Mouse (Mus musculus) mesoderm, embryonic 11.5 days (tissue): ENCODE data around the gene Rac3.
"Not testable (repeated sequence)": the region's sequence is repeated elsewhere in the genome, so short reads cannot be mapped to it uniquely, and the experiment has no call there.

Experiments
- DNase-seq: peaks from one replicate; pipeline ENCODE4 v3.0.0-alpha.2; 2012; ENCODE audit warnings: low read depth, low spot score

Rac3 gene

DNA sequence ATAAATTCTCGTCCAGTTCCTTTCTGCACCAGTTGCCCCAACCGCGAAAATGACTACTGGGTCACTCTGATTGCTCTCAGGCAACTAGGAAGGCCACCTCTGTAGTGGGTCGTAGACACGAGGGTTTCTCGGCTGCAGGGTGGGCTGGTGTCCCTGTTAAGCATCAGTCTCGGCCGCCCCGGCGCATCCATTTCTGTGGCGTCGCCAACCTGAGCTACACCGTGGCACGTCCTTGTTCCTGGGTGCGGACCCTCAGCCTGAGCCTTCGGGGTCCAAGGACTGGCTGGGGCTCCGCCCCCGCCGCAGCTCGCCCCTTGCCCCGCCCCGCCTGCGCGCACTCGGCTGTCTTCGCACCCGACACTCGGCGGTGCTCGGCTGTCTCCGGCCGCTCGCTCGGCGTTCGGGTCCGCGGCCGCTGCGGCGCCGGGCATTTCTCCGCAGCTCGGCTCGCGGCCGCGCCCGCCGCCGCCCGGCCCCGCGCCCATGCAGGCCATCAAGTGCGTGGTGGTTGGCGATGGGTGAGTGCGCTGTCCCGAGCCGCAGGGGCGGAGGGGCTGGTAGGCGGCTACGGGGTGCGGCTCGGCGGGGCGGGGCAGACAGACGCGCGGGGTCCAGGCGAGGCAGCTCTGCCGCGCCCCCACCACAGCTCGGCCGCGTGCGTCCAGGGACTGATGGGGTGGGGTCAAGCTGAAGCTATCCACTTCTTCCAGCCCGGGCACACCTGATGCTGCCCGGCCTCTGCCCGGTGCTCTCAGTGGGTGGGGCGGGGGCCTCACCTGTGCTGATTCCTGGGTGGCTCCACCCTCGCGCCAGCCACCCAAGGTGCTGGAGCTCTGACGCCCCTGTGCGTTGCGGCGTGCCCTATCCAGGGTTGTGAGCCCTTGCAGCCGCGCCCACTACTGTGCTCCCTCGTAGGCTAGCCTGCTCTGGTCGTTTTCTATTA lies at the start of gene Rac3:
Gene Rac3, plus strand, starts transcription at position 347 of the 943 bp plus-strand sequence.
- DNase-seq = peak; percentile 80

DNA sequence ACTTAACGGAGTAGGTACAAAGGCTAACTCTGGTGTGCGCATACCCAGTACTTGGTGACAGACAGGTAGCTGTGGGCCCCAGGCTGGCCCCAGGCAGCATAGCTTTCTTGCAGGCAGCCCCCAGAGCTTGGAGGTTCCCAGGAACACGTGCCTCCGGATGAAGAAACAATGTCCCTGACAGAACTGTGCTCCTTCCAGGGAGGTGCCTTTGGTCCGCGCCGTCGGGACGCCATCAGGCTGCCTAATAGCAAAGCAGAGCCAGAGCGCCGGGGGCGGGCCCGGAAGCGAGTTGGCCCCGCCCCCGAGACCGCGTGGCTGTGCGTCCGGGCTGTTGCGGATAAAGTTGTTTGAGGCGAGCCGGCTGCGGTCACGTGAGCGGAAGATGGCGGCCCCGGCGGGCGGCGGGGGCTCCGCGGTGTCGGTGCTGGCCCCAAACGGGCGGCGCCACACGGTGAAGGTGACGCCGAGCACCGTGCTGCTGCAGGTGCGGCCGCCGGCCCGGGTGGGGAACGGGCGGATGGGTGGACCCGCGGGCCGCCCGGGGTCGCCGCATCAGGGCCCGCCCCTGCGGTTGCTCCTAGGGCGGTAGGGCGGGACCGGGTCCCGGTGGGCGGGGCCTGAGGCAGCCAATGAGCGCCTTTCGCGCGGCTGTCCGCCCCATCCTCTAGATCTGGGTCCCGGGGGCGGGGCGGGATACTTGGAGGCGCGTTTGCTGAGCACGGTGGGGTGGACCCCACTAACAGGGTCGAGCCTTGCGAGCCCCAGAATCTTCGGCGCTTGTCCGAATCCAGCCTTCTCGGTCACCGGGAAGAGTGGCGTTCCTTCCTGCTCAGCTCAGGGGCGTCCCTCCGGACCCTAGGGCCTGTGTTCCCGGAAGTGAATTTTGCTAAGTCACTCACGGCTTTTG lies 48.3 kb upstream of the Rac3 start, which contains the start of gene Aspscr1:
Gene Aspscr1, plus strand, starts transcription at position 287 of the 907 bp plus-strand sequence.
- peak; percentile 95 for DNase-seq

DNA sequence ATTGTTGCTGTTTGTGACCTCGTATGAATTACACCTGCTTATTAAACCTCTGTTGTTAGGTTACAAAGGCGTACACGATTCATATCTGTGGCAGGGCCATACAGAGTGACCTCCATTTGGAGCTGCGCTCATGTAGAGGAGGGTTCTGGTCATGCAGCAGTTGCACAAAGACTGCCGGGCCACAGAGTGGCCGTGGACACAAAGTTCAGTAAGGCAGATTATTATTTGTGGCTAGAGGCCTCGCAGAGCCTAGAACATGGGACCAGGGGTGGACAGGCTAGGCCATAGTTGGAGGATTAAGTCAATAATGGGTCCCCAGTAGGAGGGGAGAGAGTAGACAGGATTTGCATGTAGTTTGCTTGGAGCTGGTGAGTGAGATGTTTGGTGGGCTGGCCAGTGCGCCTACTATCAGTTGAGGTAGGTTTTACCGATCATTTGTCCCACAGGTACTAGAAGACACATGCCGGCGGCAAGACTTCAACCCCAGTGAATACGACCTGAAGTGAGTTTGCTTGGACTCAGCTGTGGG lies 47.6 kb upstream of the Rac3 start:
- DNase-seq = no peak

DNA sequence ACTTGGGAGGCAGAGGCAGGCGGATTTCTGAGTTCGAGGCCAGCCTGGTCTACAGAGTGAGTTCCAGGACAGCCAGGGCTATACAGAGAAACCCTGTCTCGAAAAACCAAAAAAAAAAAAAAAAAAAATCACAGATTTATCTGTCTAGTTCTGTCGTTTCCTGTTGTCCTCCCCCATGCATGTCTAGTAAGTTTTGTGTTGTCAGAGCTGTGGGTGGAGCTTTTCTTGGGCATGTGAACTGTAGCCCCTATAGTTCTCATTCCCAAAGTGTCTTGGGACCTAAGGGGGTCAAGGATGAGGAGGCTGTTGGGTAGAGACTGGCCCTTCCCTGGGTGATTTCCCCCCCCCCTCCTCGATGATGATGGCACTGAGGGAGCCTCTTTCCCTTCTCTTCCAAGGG lies 45.4 kb upstream of the Rac3 start:
- not testable (repeated sequence) for DNase-seq

GRCm38 (mm10) chr11:120676951-120677350 lies 44.3 kb upstream of the Rac3 start:
- no peak for DNase-seq

DNA sequence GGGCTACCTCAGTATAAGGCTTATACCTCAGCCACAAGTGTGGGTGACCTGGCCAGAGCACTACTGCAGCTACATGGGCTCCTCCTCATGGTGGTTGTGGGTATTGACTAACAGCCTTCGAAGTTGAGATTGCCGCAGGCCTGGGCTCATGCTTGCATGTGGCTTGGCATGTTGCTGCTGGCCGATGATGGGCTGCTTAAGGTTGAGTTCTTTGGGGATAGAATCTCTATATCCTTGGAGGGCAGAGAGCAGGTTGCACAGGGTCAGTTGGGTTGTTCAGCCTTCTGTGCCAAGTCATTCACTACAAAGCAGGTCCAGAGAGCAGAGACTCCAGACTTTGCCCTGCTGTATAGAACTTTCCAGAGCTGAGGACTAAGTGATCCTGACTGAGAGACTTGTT lies 41.4 kb upstream of the Rac3 start:
- no peak for DNase-seq

DNA sequence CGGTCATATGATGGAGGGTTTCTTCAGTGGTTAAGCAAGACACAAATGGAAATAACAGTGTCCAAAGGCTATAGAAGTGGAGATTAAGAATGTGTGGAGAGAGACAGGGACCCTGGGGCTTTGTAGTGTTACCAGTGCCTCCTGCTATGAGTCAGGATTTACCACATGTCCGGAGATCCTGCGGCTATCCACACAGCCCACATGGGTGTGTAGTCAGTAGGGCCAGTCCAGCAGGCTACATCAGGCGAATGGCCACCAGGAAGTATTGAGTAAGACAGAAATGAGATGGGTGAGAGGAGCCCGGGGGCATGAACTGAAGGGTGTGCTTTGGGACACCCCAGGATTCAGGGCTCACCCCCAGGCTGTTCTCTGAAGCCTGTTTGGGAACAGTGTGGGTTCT lies 38.6 kb upstream of the Rac3 start:
- no peak for DNase-seq

GRCm38 (mm10) chr11:120683536-120683935 lies 37.7 kb upstream of the Rac3 start:
- no peak for DNase-seq

- DNase-seq = no peak
Observed at GRCm38 (mm10) chr11:120684086-120684485, 37.2 kb upstream of the Rac3 start.

DNA sequence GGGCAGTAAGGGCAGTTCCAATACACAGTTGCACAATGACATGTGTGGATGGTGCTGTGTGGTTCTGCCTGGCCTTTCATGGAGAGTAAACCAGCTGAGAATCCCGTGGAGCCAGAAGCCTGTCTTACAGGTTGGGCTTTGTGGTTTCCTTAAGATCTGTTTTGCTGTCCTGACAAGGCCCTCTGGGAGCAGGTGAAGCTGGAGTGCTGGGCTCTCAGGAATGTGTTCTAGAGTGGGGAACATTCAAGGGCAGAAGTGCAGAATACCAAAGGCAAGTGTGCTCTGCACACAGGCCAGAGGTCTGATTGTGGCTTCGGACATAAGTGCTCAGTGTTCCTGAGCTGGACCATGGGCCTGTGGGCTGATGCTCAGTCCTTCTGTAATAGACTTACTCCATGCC lies 36.6 kb upstream of the Rac3 start:
- DNase-seq = no peak

DNA sequence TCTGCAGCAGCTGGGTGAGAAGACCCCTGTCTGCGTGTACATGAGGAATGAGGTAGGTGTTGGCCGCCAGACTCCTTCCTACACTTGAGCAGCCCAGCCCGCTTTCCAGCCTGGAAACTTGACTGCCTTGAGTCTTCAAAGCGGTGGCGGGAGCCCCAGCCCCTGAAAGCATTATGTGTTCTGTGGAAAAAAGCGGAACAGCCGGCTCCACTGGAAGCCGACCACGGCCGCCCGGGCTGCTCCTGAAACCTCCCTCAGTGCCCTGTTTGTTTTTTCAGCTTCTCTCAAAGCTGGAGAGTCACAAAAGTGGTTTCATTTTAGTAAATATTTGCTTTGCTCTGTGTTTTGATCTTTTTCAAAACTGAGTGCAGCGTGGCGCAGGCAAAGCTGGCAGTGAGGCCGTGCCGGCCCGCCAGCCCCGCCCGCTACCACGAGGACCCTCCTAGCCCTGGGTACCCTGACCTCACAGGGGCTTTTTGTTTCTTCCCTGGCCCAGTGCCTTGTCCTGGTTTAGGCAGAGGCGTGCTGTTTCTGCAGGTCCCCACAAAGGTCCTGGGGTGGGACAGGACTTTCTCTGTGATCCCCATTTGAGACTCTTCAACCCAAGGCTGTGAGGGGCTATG lies 34.5 kb upstream of the Rac3 start:
- no peak for DNase-seq

- no peak for DNase-seq
Observed at GRCm38 (mm10) chr11:120689365-120689764, 31.9 kb upstream of the Rac3 start.

DNA sequence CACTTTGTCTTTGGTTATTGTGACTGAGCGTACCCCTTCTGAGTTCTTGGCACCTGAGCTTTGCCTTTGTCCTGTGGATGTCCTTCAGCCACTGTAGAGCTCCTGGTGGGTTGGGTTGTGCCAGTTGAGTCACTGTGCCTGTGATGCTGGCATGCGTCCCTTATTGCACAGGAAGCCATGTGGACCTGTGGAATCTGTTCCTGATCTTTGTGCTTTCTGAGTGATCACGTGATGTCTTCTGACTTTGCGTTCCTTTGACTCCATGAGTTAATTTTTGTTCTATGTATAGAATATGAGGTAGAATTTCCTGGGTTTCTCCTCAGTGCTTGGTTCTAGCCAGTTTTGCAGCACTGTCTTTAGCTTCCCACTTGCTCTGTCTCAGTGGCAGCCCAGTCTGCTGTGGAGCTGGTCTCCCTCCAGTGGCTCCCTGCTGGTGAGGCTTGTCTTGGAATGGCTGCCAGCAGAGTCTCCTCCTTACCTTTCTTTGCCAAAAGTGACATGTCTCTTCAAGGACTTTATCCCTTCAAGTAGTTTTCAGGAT lies 28.7 kb upstream of the Rac3 start:
- DNase-seq = no peak

GRCm38 (mm10) chr11:120693461-120693860 lies 27.8 kb upstream of the Rac3 start:
- DNase-seq = no peak

DNA sequence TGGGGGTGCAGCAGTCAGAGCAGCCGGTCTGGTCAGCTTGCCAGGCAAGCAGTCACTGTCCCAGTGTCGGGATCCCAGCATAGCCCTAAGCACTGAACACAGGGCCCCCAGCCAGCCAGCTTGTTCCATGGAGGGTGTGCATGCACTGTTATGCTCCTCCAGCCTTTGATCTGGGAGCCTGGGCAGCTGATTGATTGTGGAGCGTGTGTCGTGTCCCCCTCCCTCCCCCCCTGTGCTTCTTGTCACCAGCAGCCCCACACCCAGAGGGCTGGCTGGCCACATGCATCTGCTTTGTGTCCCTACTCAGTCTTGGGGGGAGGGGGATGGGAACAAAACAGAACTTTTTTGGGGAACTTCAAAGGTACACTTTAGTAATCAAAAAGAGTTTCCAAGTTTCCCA lies 26.1 kb upstream of the Rac3 start:
- peak; percentile 74 for DNase-seq

- peak; percentile 77 for DNase-seq
Observed at GRCm38 (mm10) chr11:120695641-120696040, 25.6 kb upstream of the Rac3 start.

GRCm38 (mm10) chr11:120696568-120696967 lies 24.7 kb upstream of the Rac3 start:
- no peak for DNase-seq

GRCm38 (mm10) chr11:120697741-120698140 lies 23.5 kb upstream of the Rac3 start:
- no peak for DNase-seq

DNA sequence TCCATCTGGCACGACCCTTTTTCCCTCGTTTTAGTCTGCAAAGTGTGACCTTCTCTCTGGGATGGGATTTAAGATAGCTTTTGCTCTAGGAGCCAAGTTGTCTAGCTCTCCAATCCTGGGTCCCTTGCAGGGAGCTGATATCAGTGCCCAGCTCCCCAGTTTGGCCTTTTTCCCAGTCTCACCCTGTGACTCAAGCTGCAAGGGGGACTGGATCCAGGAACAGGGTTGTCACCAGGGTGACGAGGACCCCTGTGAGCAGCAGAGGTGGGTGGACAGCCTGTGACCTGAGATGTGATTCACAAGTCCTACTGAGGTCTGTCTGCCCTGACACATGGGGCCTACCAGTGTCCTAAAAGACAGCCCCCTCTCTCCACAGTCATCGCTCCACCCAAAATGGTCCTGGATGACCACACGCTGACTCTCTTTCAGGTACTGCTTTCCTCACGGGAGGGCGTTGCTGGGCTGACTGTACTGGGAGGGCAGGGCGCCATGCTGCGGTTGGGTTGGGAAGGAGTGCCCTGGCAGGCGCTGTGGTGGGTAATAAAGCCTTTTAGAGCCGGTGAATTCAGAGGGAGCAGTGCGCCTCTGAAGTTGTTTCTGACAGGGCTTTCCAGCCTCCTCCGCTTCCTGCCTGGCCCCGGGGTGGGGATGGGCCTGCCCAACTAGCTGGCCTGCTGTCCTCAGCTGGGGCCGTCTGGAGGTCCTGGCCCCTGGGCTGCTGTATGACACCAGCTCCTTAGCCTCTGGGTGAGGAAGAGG lies 17.4 kb upstream of the Rac3 start:
- no peak for DNase-seq

GRCm38 (mm10) chr11:120704486-120705325 lies 16.6 kb upstream of the Rac3 start:
- DNase-seq = no peak
